Comparison of ENCODE assay signal across 8 mouse cellular contexts in genomic region chr11:18878748-18879455, GRCm38 (mm10).
A peak's percentile ranks its signal among the peaks of the same experiment; 100 is the strongest.
DNase-seq lines count a peak whose midpoint lies in the region; ATAC-seq and TF ChIP-seq lines count a peak whose summit lies in the region.

No protein-coding gene starts in this region.

- peak overlapping the region; percentile 23; the same call in 1 of the 2 replicates for H3K4me3 ChIP-seq in brown adipose tissue, adult 24 weeks (ENCODE audit: insufficient read depth, low read depth, low read length)
- H3K4me3 ChIP-seq in hindbrain, embryonic 16.5 days (ENCODE audit: low read length), result peak overlapping the region; percentile 14; the same call in 1 of the 2 replicates
- no peak overlapping the region for H3K4me3 ChIP-seq in midbrain, embryonic 15.5 days
- no peak overlapping the region for H3K4me3 ChIP-seq in thymus, adult 2 months (ENCODE audit: control insufficient read depth, insufficient read depth, low read length)

- H3K36me3 ChIP-seq in hindbrain, embryonic 16.5 days (ENCODE audit: control insufficient read depth, insufficient read depth, low read length), result no peaks in the 10 kb centered on the region
- no peaks in the 10 kb centered on the region for H3K36me3 ChIP-seq in midbrain, embryonic 15.5 days (replicated peaks)
- H3K36me3 ChIP-seq in thymus, adult 2 months (ENCODE audit: control insufficient read depth, insufficient read depth, low read length), result no peaks in the 10 kb centered on the region

- H3K27ac ChIP-seq in brown adipose tissue, adult 24 weeks (replicated peaks; ENCODE audit: low read depth, low read length), result no peak overlapping the region
- peak overlapping the region; percentile 91 for H3K27ac ChIP-seq in hindbrain, embryonic 16.5 days (ENCODE audit: low read depth, low read length)
- peak overlapping the region; percentile 79; the same call in 1 of the 2 replicates for H3K27ac ChIP-seq in midbrain, embryonic 15.5 days
- no peak overlapping the region for H3K27ac ChIP-seq in thymus, adult 2 months (ENCODE audit: control insufficient read depth, insufficient read depth, low read length)

- peak; percentile 13 for DNase-seq in adrenal gland, postnatal 25 days
- no peak for DNase-seq in adrenal gland, adult 8-10 months
- DNase-seq in thymus, adult 2 months, result no peak
- no peak for DNase-seq in thymus, postnatal 25 days
- no peak for DNase-seq in B cell, adult 2 months

- peak overlapping the region; percentile 84 for H3K4me2 ChIP-seq in hindbrain, embryonic 16.5 days (ENCODE audit: low read length)
- peak overlapping the region; percentile 67 for H3K4me2 ChIP-seq in midbrain, embryonic 15.5 days

- no peak for TF ChIP-seq POLR2A in thymus, adult 2 months (IDR thresholded peaks at IDR 0.05; ENCODE audit: control insufficient read depth, extremely low read depth, insufficient read depth, low read length, poor library complexity)

- H3K4me1 ChIP-seq in brown adipose tissue, adult 24 weeks (ENCODE audit: control insufficient read depth, insufficient read depth, insufficient read length, low read length), result no peaks in the 10 kb centered on the region
- peaks cover 32% of the 10 kb centered on the region for H3K4me1 ChIP-seq in hindbrain, embryonic 16.5 days (ENCODE audit: control insufficient read depth, insufficient read depth, low read depth, low read length)
- H3K4me1 ChIP-seq in midbrain, embryonic 15.5 days, result peaks cover 44% of the 10 kb centered on the region
- H3K4me1 ChIP-seq in thymus, adult 2 months (replicated peaks; ENCODE audit: control insufficient read depth, insufficient read depth, low read length), result no peaks in the 10 kb centered on the region

- ATAC-seq in hindbrain, embryonic 16.5 days, result no peak
- no peak for ATAC-seq in midbrain, embryonic 15.5 days (replicated peaks)

- WGBS in hindbrain, embryonic 16.5 days, result 8% methylated on average over 13 of the region's 13 CpGs
- 2% methylated on average over 13 of the region's 13 CpGs for WGBS in midbrain, embryonic 15.5 days
- WGBS in thymus, adult 2 months, result 23% methylated on average over 13 of the region's 13 CpGs

- no peak for TF ChIP-seq CTCF in thymus, adult 2 months (IDR thresholded peaks at IDR 0.05; ENCODE audit: borderline replicate concordance, control insufficient read depth, extremely low read depth, insufficient read depth, low read length, poor library complexity)

- H3K27me3 ChIP-seq in hindbrain, embryonic 16.5 days (replicated peaks; ENCODE audit: control insufficient read depth, insufficient read depth, low read length), result no peaks in the 10 kb centered on the region
- H3K27me3 ChIP-seq in midbrain, embryonic 15.5 days (replicated peaks), result peaks cover 32% of the 10 kb centered on the region
- H3K27me3 ChIP-seq in thymus, adult 2 months (ENCODE audit: control insufficient read depth, insufficient read depth, low read length), result peaks cover 27% of the 10 kb centered on the region; the same call in 1 of the 2 replicates

- H3K9me3 ChIP-seq in hindbrain, embryonic 16.5 days (ENCODE audit: control insufficient read depth, low read length), result no peaks in the 10 kb centered on the region
- no peaks in the 10 kb centered on the region for H3K9me3 ChIP-seq in midbrain, embryonic 15.5 days

- peak overlapping the region; percentile 18; the same call in 1 of the 2 replicates for H3K9ac ChIP-seq in hindbrain, embryonic 16.5 days (ENCODE audit: low read depth, low read length)
- no peak overlapping the region for H3K9ac ChIP-seq in midbrain, embryonic 15.5 days

Comparison
In these comparisons a context has a peak if more than half of its experiments do, and no peak if none do; other contexts are left out.
1. H3K27ac ChIP-seq: peak in hindbrain, embryonic 16.5 days (single experiment) and midbrain, embryonic 15.5 days (single experiment); none in brown adipose tissue, adult 24 weeks (single experiment) and thymus, adult 2 months (single experiment).
2. H3K4me3 ChIP-seq: peak in brown adipose tissue, adult 24 weeks (single experiment) and hindbrain, embryonic 16.5 days (single experiment); none in midbrain, embryonic 15.5 days (single experiment) and thymus, adult 2 months (single experiment).